In the genomic region with DNA sequence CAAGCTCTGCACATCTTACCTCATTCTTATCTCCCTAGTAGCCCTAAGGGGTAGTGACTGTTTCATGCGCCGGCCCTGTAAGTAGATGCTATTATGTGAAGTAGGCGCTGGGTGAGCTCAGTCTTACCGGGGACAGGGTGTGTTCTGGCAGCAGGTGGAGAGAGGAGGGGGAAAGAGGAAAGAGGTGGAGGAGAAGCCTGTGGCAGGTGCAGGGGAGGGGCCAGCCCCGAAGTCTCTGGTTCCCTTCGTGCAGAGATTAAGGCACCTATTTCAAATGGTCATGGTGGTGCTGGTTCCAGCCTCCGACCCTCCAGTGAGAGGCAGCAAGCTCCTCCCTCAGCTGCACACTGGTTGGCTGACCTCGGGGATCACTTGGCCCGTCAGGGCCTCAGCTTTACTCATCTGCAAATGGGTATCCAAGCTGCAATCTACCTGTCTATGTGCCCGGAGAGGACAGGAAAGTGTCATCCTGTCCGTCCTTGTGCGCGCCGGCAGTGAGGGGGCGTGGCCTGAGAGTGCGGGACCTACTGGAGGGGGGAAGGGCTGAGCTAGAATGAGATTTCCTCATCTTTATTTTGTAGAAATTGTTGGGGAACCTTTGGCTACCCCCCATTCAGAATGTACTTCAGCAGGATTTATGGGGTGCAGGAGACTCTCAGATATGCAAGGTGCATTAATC, we compare ENCODE assay signal across 9 mouse cellular contexts. TPM values are rescaled to one million over a fixed set of nuclear protein-coding genes. Genes with fewer than 3 reads are reported as not detected.
A peak's percentile ranks its signal among the peaks of the same experiment; 100 is the strongest.
DNase-seq lines count a peak whose midpoint lies in the region; ATAC-seq and TF ChIP-seq lines count a peak whose summit lies in the region.
"Had no signal": no experiment of that assay in that cellular context is flagged by ENCODE, and none has a peak within 500 bp of the region (broad histone marks: within the 10 kb centered on the region; RNA-seq: fewer than 3 reads in every experiment).

No protein-coding gene starts in this region.

- peak overlapping the region; percentile 52 for H3K4me2 ChIP-seq in heart, embryonic 15.5 days
- H3K4me2 ChIP-seq in forebrain, embryonic 14.5 days (ENCODE audit: low read length): peak overlapping the region; percentile 40
- H3K4me2 ChIP-seq in liver, embryonic 14.5 days (ENCODE audit: low read depth): peak overlapping the region; percentile 16
- H3K4me2 ChIP-seq in stomach, embryonic 15.5 days: peak overlapping the region; percentile 57

- no peaks in the 10 kb centered on the region for H3K9me3 ChIP-seq in heart, embryonic 15.5 days (replicated peaks)
- H3K9me3 ChIP-seq in forebrain, embryonic 14.5 days (replicated peaks; ENCODE audit: control insufficient read depth, low read length): no peaks in the 10 kb centered on the region
- H3K9me3 ChIP-seq in liver, embryonic 14.5 days (ENCODE audit: control insufficient read depth, low read length): no peaks in the 10 kb centered on the region
- H3K9me3 ChIP-seq in stomach, embryonic 15.5 days: no peaks in the 10 kb centered on the region

- 18% methylated on average over 16 of the region's 16 CpGs for WGBS in heart, embryonic 15.5 days
- WGBS in forebrain, embryonic 14.5 days: 18% methylated on average over 16 of the region's 16 CpGs
- 16% methylated on average over 16 of the region's 16 CpGs for WGBS in liver, embryonic 14.5 days (ENCODE audit: insufficient replicate concordance)
- WGBS in stomach, embryonic 15.5 days: 21% methylated on average over 16 of the region's 16 CpGs

- H3K4me3 ChIP-seq in heart, embryonic 15.5 days: peak overlapping the region; percentile 36
- H3K4me3 ChIP-seq in forebrain, embryonic 14.5 days (ENCODE audit: low read depth, low read length): no peak overlapping the region; the same call in 1 of the 2 replicates
- no peak overlapping the region for H3K4me3 ChIP-seq in liver, embryonic 14.5 days (ENCODE audit: insufficient read depth in 1 of 2, low read depth in 2 of 2, low read length in 2 of 2)
- peak overlapping the region; percentile 19; the same call in 1 of the 2 replicates for H3K4me3 ChIP-seq in stomach, embryonic 15.5 days (replicated peaks)
- H3K4me3 ChIP-seq: erythroblast, embryonic 14.5 days had no signal

- intact Hi-C loops in heart, postnatal 25 days (cut with DNase I): no loop called here
- intact Hi-C loops in gastrocnemius, postnatal 14 days (cut with DNase I; ENCODE audit: low total_unique reads): no loop called here

- no peak for TF ChIP-seq CTCF in liver, embryonic 14.5 days (IDR thresholded peaks at IDR 0.05; ENCODE audit: low read depth)

- no peaks in the 10 kb centered on the region for H3K27me3 ChIP-seq in heart, embryonic 15.5 days
- H3K27me3 ChIP-seq in forebrain, embryonic 14.5 days (replicated peaks; ENCODE audit: control insufficient read depth, insufficient read depth, low read length): no peaks in the 10 kb centered on the region
- H3K27me3 ChIP-seq in liver, embryonic 14.5 days (ENCODE audit: control insufficient read depth, insufficient read depth, low read length): no peaks in the 10 kb centered on the region
- no peaks in the 10 kb centered on the region for H3K27me3 ChIP-seq in stomach, embryonic 15.5 days (replicated peaks)

- no peak for TF ChIP-seq EP300 in liver, embryonic 14.5 days (IDR thresholded peaks at IDR 0.05; ENCODE audit: low read depth)

- peaks cover 6% of the 10 kb centered on the region for H3K4me1 ChIP-seq in heart, embryonic 15.5 days (replicated peaks)
- no peaks in the 10 kb centered on the region for H3K4me1 ChIP-seq in forebrain, embryonic 14.5 days (ENCODE audit: control insufficient read depth, insufficient read depth, low read length)
- H3K4me1 ChIP-seq in liver, embryonic 14.5 days (replicated peaks; ENCODE audit: control insufficient read depth in 2 of 2, insufficient read depth in 2 of 2, low read length in 1 of 2): no peaks in the 10 kb centered on the region
- no peaks in the 10 kb centered on the region for H3K4me1 ChIP-seq in stomach, embryonic 15.5 days

- H3K9ac ChIP-seq in heart, embryonic 15.5 days: peak overlapping the region; percentile 31; the same call in 1 of the 2 replicates
- no peak overlapping the region for H3K9ac ChIP-seq in forebrain, embryonic 14.5 days (ENCODE audit: low read length)
- H3K9ac ChIP-seq in liver, embryonic 14.5 days (replicated peaks): no peak overlapping the region
- H3K9ac ChIP-seq in stomach, embryonic 15.5 days: no peak overlapping the region

- no peak overlapping the region for H3K27ac ChIP-seq in heart, embryonic 15.5 days
- H3K27ac ChIP-seq in forebrain, embryonic 14.5 days (ENCODE audit: low read depth, low read length): no peak overlapping the region
- H3K27ac ChIP-seq in liver, embryonic 14.5 days: no peak overlapping the region
- no peak overlapping the region for H3K27ac ChIP-seq in stomach, embryonic 15.5 days

- no peaks in the 10 kb centered on the region for H3K36me3 ChIP-seq in heart, embryonic 15.5 days
- H3K36me3 ChIP-seq in forebrain, embryonic 14.5 days (ENCODE audit: control insufficient read depth, insufficient read depth, low read length): no peaks in the 10 kb centered on the region
- H3K36me3 ChIP-seq in liver, embryonic 14.5 days (replicated peaks; ENCODE audit: control insufficient read depth, insufficient read depth, low read depth): no peaks in the 10 kb centered on the region
- no peaks in the 10 kb centered on the region for H3K36me3 ChIP-seq in stomach, embryonic 15.5 days

- no peak for ATAC-seq in heart, embryonic 15.5 days (replicated peaks; ENCODE audit: insufficient number of reproducible peaks, insufficient read depth, low FRiP score, low read depth)
- ATAC-seq in forebrain, embryonic 14.5 days: no peak
- ATAC-seq in liver, embryonic 14.5 days (ENCODE audit: insufficient read depth): no peak
- peak; percentile 83 for ATAC-seq in stomach, embryonic 15.5 days (ENCODE audit: insufficient read depth, low FRiP score, low read depth)

- DNase-seq in heart, postnatal 25 days (ENCODE audit: low spot score): no peak
- DNase-seq in forebrain, embryonic 14.5 days (ENCODE audit: low spot score): no peak
- no peak for DNase-seq in liver, embryonic 14.5 days (ENCODE audit: low read depth in 3 of 3, low spot score in 3 of 3)
- DNase-seq in gastrocnemius, postnatal 14 days: no peak
- DNase-seq in left cerebral cortex, adult 8-10 months (ENCODE audit: low spot score in 2 of 2): no peak
- no peak for DNase-seq in kidney, postnatal 4 days

RNA-seq across cellular contexts. Expression of gene Capn8, which starts 20.5 kb away (rescaled TPM):
- not detected in 2 replicates for polyA plus RNA-seq in heart, embryonic 15.5 days (2015; fragmentation: Nextera tagmentation; extraction: Ambion mirVana)
- not detected for total RNA-seq in heart, postnatal 25 days (2021)
- polyA plus RNA-seq in forebrain, embryonic 14.5 days (2014; fragmentation: Nextera tagmentation; extraction: Ambion mirVana): 0.06 TPM in 1 of 2 replicates, not detected in the other
- polyA plus RNA-seq in liver, embryonic 14.5 days (2012; rRNA removed): 0.01 TPM in 1 of 2 replicates, not detected in the other
- polyA plus RNA-seq in liver, embryonic 14.5 days (2014; fragmentation: Nextera tagmentation; extraction: Ambion mirVana): not detected in 2 replicates
- 2.2 and 2.4 TPM in 2 replicates for polyA plus RNA-seq in stomach, embryonic 15.5 days (2015; fragmentation: Nextera tagmentation; extraction: Ambion mirVana)
- not detected for total RNA-seq in gastrocnemius, postnatal 14 days (2021)
- under 1 TPM in 1 of 4 experiments, not detected in 3; 0.18 TPM for total RNA-seq in left cerebral cortex, adult 8-10 months (2022)
- polyA plus RNA-seq: erythroblast, embryonic 14.5 days had no signal

Comparison
In these comparisons a context has a peak if more than half of its experiments do, and no peak if none do; other contexts are left out.
1. H3K4me3 ChIP-seq: peak in heart, embryonic 15.5 days (single experiment) and stomach, embryonic 15.5 days (single experiment); none in forebrain, embryonic 14.5 days (single experiment) and liver, embryonic 14.5 days (0 of 2).
2. Peak in every context shown above with its lines, with median percentiles within 50 percentile points of each other: H3K4me2 ChIP-seq.